Mouse (Mus musculus) stomach, embryonic 15.5 days (tissue): ENCODE results near the gene Limch1. TPM values are rescaled to one million over a fixed set of nuclear protein-coding genes. Genes with fewer than 3 reads are reported as not detected.

Experiments
- ATAC-seq: fragments of 200-750 bp; cut with Nextera tagmentation; 2 replicates; pipeline ENCODE4 v1.8.0; 2017; ENCODE audit warnings: low read depth, moderate number of reproducible peaks, moderate TSS enrichment; ENCODE audit not compliant: insufficient read depth, low FRiP score
- H3K27ac ChIP-seq: fragments of 300-500 bp; sonication (generic); 2 replicates; pipeline ENCODE4 v1.5.1; 2015; ENCODE audit warnings: mild to moderate bottlenecking, inconsistent platforms
- H3K27me3 ChIP-seq: fragments of 300-500 bp; sonication (generic); replicated peaks from 2 replicates; pipeline ENCODE4 v1.6.1; 2015; ENCODE audit warnings: inconsistent platforms
- H3K36me3 ChIP-seq: fragments of 300-500 bp; sonication (generic); 2 replicates; pipeline ENCODE4 v1.6.1; 2015; ENCODE audit warnings: inconsistent platforms
- H3K4me1 ChIP-seq: fragments of 300-500 bp; sonication (generic); 2 replicates; pipeline ENCODE4 v1.6.1; 2015; ENCODE audit warnings: inconsistent platforms
- H3K4me2 ChIP-seq: fragments of 300-500 bp; sonication (generic); 2 replicates; pipeline ENCODE4 v1.6.1; 2015; ENCODE audit warnings: mild to moderate bottlenecking, inconsistent platforms
- H3K4me3 ChIP-seq: fragments of 300-500 bp; sonication (generic); replicated peaks from 2 replicates; pipeline ENCODE4 v1.5.1; 2015; ENCODE audit warnings: inconsistent platforms
- H3K9ac ChIP-seq: fragments of 300-500 bp; sonication (generic); 2 replicates; pipeline ENCODE4 v1.6.1; 2015; ENCODE audit warnings: inconsistent platforms
- H3K9me3 ChIP-seq: fragments of 300-500 bp; sonication (generic); 2 replicates; pipeline ENCODE4 v1.6.1; 2016; ENCODE audit warnings: inconsistent platforms
- WGBS: fragments of 180-500 bp; shearing (Covaris S2); methylation state at CpG from one replicate; pipeline ENCODE4 v1.1.7; 2015; 5-methylcytosine and 5-hydroxymethylcytosine counted together
- polyA plus RNA-seq: library from polyadenylated mRNA; unstranded; fragments of >200 nt; fragmentation: Nextera tagmentation; extraction: Ambion mirVana; gene quantifications from 2 replicates; pipeline ENCODE4 v1.2.1, GENCODE M21; 2015

The Limch1 gene
- polyA plus RNA-seq, 1 experiment from 2014 or later, result 10.8 TPM

DNA sequence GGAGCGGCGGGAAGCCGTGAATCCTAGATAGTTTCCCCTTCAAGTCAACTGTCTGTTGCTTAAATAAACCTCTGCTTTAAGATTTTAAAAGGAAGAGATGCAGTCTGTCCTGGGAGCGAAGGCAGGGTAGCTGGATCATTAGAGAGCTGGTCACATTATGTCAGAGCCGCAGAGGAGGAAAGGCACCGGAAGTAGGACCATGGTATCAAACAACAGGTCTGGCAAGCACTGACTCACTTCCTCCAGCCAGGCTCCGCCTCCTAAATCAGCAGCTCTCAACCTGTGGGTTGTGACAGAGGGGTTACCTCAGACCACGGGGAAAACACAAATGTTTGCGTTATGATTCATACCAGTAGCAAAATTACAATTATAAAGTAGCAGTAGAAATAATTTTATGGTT, 318.0 kb downstream of the Limch1 start:
- H3K27me3 ChIP-seq, result no peaks in the 10 kb centered on the region; the same call in 1 of the 2 replicates
- H3K4me1 ChIP-seq, result no peaks in the 10 kb centered on the region
- no peak overlapping the region for H3K4me3 ChIP-seq
- no peak for ATAC-seq
- 72% methylated on average over 9 of the region's 9 CpGs for WGBS
- H3K36me3 ChIP-seq, result no peaks in the 10 kb centered on the region
- no peak overlapping the region for H3K4me2 ChIP-seq
- no peak overlapping the region for H3K9ac ChIP-seq
- H3K9me3 ChIP-seq, result no peaks in the 10 kb centered on the region
- H3K27ac ChIP-seq, result no peak overlapping the region

DNA sequence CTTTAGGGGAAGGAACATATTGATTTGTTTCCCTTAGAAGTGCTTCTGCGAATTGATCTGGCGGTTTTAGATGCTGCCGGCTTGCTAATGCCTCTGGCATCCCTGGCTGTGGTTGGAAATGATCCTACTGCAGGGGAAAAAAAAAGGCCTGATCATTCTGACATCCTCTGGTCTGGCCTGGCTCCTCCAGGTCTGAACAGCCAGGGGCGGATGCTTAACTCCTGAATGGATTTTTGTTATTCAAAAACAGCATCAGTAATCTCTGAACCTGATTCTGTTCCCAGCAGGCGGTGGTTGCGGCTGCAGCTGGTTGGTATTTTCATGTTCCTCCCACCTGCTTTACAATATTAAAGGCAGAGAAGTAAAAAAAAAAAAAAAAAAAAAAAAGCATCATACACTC, 337.5 kb downstream of the Limch1 start:
- Histone ChIP-seq H3K4me2 (no peak overlapping the region), H3K27ac (no peak overlapping the region), H3K9ac (no peak overlapping the region), H3K9me3 (no peaks in the 10 kb centered on the region), H3K4me3 (no peak overlapping the region), H3K4me1 (no peaks in the 10 kb centered on the region), H3K36me3 (no peaks in the 10 kb centered on the region), H3K27me3 (0 out of 2 replicates have a peak, but pooled peaks cover 7% of the 10 kb centered on the region)
- 35% methylated on average over 6 of the region's 6 CpGs for WGBS
- no peak for ATAC-seq

DNA sequence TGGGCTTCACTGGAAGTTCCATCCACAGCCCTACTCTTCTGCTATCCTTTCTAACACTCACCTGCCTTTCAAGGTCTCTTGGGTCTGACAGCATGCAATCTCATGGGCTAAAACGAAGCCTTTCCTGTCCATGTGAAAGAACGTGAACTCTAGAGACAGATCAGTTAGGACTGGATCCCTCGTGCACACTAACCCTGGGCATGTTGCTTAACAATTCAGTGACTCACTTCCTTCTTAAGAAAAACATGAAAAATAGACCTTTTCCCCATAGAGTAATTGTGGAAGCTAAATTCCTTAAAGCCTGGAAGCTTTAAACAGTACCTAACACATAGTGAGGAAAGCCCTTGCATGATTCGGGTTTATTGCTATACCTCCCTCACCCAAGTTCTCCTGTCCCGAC, 345.2 kb downstream of the Limch1 start:
- ATAC-seq, result no peak
- no peak overlapping the region for H3K4me2 ChIP-seq
- peaks cover 47% of the 10 kb centered on the region for H3K27me3 ChIP-seq

DNA sequence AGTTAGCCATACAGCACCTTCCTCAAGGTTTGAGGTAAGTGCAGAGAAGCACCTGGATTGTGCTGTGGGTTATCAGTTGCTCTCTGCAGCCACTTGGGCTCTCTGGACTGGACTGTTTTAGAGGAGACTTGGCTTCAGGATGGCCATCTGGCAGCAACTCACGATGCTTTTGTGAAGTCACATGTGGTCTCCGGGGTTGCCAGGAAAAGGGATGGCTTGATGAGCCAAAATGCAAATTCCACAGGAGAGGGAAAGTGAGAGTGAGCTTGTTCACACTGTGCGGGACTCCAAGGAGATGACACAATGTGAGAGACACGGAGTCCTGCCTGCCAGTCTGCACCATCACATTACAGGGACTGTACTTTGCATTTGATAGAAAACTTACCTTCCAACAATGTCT, 346.1 kb downstream of the Limch1 start:
- Histone ChIP-seq H3K9me3 (no peaks in the 10 kb centered on the region), H3K4me1 (peaks cover 8% of the 10 kb centered on the region), H3K27ac (no peak overlapping the region), H3K4me3 (no peak overlapping the region), H3K9ac (no peak overlapping the region), H3K4me2 (no peak overlapping the region), H3K27me3 (peaks cover 52% of the 10 kb centered on the region), H3K36me3 (no peaks in the 10 kb centered on the region)
- 13% methylated on average over 4 of the region's 4 CpGs for WGBS
- no peak for ATAC-seq

More for the DNA sequence above, 345.2 kb downstream of the Limch1 start:
- Histone ChIP-seq H3K4me3 (no peak overlapping the region), H3K9ac (no peak overlapping the region), H3K9me3 (no peaks in the 10 kb centered on the region), H3K4me1 (no peaks in the 10 kb centered on the region), H3K27ac (no peak overlapping the region), H3K36me3 (no peaks in the 10 kb centered on the region)
- WGBS, result 62% methylated on average over 5 of the region's 5 CpGs

DNA sequence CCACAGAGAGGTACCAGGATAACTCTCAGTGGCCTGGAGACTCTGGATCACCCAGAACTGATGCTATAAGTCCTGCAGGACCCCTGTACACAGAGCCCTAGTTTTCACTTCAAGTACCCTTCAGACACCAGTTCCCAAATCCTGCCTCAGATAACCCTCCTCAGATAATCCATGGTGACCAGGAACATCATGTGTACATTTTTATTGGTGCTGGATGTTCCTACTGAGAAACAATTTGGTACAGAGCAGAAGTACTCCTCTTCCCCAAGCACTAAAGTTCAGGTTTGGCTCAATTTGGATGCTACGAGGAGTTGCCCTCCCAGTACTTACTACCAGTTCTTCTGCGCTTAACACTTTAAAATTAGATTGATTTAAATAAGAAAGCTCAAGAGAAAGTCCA, 348.4 kb downstream of the Limch1 start:
- H3K9ac ChIP-seq, result no peak overlapping the region
- WGBS, result 21% methylated on average over 2 of the region's 2 CpGs
- H3K4me1 ChIP-seq, result peaks cover 8% of the 10 kb centered on the region
- H3K36me3 ChIP-seq, result no peaks in the 10 kb centered on the region
- H3K27me3 ChIP-seq, result peaks cover 69% of the 10 kb centered on the region
- no peaks in the 10 kb centered on the region for H3K9me3 ChIP-seq
- H3K4me3 ChIP-seq, result no peak overlapping the region
- H3K27ac ChIP-seq, result no peak overlapping the region
- peak overlapping the region; percentile 10; the same call in 1 of the 2 replicates for H3K4me2 ChIP-seq
- no peak for ATAC-seq

DNA sequence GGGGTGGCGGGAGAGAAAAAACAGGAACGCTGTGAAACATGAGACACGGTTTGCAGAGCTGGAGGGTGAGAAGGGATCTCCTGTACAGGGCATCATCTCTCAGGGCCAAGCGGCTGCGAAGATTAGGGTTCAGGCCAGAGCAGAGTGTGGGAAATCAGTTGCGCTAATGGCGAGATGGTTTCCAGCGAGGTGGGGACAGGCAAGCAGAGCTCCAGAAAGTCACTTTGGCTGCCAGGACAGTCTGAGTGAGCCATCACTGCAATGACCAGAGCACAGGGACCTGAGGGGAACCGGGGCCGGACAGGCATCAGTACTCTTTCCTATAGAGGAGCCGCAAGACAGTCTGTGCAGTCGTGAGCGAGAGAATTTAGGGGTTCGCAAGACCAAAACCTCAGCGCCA, 349.5 kb downstream of the Limch1 start:
- Histone ChIP-seq H3K27me3 (peaks cover 78% of the 10 kb centered on the region), H3K36me3 (no peaks in the 10 kb centered on the region), H3K4me2 (no peak overlapping the region), H3K27ac (no peak overlapping the region), H3K4me3 (peak overlapping the region; percentile 32; the same call in 1 of the 2 replicates), H3K4me1 (peaks cover 8% of the 10 kb centered on the region), H3K9me3 (no peaks in the 10 kb centered on the region), H3K9ac (no peak overlapping the region)
- ATAC-seq, result no peak
- WGBS, result 3% methylated on average over 15 of the region's 15 CpGs

DNA sequence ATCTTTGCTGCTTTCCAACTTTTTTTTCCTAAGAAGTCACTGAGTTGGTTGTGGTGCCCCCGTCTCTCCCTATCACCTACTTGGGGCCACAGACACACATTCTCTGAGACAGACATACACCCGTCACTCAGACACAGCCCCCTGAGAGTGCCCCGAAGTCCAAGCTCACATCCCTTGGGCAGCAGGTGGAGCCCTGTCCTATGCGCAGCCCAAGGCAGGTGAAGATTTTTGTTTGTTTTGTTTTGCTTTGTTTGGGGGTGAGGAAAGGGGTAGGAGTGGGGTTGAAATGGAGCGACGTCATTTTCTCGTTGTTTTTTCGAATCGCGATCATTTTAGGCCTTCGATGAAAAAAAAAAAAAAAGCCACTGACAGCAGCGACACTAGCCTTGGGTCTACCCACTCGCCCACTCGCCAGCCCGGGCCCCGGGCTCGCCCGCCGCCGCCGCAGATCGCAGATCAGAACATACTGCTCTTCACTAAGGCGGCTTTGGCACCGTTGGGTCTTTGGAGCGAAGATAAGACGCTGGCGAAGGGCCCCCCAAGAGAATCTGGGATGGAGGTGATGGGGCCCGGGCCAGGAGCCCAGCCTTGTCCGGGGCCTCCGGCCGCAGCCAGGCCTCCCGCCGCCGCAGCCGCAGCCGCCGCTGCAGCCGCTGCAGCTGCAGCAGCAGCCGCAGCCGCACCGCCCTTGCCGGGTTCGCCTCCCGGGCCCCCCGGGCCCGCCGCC, 350.2 kb downstream of the Limch1 start:
- H3K9ac ChIP-seq, result no peak overlapping the region
- ATAC-seq, result no peak
- peak overlapping the region; percentile 32 for H3K4me3 ChIP-seq
- H3K27ac ChIP-seq, result peak overlapping the region; percentile 26; the same call in 1 of the 2 replicates
- 2% methylated on average over 46 of the region's 47 CpGs for WGBS
- no peaks in the 10 kb centered on the region for H3K9me3 ChIP-seq
- no peaks in the 10 kb centered on the region for H3K36me3 ChIP-seq
- H3K4me1 ChIP-seq, result peaks cover 8% of the 10 kb centered on the region
- H3K4me2 ChIP-seq, result peak overlapping the region; percentile 50
- peaks cover 76% of the 10 kb centered on the region for H3K27me3 ChIP-seq

DNA sequence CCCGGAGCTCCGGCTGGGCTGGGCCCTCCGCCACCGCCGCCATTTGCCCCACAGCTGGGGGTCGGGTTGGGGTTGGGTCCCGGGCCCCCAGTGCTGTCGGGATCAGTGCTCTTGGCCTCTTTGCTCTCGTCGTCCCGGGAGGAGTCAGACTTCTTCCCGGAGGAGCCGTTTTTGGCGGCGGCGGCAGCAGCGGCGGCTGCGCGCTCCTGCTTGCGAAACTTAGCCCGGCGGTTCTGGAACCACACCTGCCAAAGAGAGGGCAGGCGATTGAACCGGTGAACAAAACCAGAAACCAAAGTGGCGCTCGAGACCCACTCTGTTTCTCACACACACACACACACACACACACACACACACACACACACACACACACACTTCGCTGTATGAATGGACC, 350.7 kb downstream of the Limch1 start:
- Histone ChIP-seq H3K27ac (no peak overlapping the region), H3K9ac (no peak overlapping the region), H3K36me3 (no peaks in the 10 kb centered on the region), H3K9me3 (no peaks in the 10 kb centered on the region), H3K27me3 (peaks cover 76% of the 10 kb centered on the region), H3K4me3 (peak overlapping the region; percentile 32), H3K4me1 (peaks cover 8% of the 10 kb centered on the region), H3K4me2 (peak overlapping the region; percentile 50)
- no peak for ATAC-seq
- under 1% methylated on average over 26 of the region's 28 CpGs for WGBS

DNA sequence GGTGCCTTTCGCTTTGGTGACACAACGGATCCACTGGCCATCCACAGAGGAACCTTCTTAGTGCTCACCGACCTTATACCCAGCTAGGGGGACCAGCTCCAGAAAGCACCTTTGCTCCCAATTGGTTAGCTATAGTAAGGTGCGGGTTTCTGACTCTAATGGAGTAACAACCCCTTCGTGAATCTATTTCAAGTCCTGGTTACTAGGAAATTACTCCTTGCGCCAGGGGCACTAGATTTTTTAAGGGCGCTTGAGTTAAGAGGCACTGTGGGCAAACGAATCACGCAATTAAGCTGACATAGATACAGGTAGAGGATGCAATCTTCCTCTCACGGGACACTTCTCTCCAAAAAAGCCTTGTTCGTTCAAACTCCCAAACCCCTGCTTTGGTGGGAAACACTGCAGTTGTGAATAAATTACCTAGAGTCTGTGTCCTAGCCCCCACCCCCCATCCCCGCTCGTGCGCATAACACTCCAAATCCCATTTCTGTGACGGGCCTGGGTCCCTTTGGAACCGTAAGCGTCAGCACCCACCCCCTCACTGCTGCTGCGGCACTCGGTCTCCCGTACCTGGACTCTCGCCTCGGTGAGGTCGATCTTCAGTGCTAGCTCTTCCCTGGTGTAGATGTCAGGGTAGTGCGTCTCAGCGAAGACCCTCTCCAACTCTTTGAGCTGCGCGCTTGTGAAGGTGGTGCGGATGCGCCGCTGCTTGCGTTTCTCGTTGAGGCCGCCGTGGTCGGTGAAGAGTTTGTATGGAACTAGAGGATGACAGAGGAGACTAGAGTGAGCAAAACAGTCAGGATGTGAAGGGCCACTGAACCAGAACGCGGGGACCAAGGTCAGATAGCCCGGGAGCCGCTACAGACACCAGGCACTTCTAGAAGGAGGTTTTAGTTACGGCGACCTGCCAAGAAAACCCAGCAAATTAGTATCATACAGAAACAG, 351.8 kb downstream of the Limch1 start:
- peaks cover 76% of the 10 kb centered on the region for H3K27me3 ChIP-seq
- peaks cover 10% of the 10 kb centered on the region for H3K4me1 ChIP-seq
- H3K9ac ChIP-seq, result no peak overlapping the region
- no peak overlapping the region; the same call in 1 of the 2 replicates for H3K27ac ChIP-seq
- H3K4me2 ChIP-seq, result no peak overlapping the region
- no peaks in the 10 kb centered on the region for H3K9me3 ChIP-seq
- H3K36me3 ChIP-seq, result no peaks in the 10 kb centered on the region
- H3K4me3 ChIP-seq, result peak overlapping the region; percentile 16
- 2% methylated on average over 41 of the region's 41 CpGs for WGBS
- no peak for ATAC-seq

DNA sequence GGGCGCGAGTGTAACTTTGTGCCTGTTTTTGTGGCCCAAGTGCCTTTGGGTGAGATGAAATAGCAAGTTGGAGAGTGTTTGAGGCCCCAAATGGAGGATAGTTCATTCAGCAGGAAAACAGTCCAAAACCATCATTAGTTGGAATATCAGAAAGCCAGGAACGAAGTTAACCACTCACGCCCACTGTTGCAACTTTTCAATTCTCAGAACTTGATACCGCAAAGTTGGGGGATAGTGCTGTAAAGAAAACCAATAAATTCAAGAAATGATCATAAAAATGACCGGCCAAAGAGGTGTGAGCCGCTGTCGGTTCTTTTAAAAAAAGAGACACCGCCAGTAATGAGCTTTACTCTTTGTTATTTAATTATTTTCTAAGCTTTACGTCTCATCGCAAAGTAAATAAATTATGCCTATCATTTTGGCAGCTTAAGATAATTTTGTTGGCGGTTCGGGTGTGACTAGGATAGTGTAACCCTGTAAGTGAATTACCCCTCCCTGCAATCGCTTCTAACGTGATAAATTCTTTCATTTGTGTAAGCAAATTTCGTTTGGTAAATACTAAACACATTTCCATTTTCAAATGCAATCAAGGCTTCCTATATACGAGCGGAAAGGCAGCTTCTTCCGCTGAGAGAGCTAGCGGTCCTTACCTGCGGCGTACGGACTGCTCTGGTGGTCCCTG, 352.6 kb downstream of the Limch1 start:
- H3K27me3 ChIP-seq, result peaks cover 83% of the 10 kb centered on the region
- WGBS, result 3% methylated on average over 23 of the region's 23 CpGs
- peak overlapping the region; percentile 65; the same call in 1 of the 2 replicates for H3K27ac ChIP-seq
- peak overlapping the region; percentile 19 for H3K4me3 ChIP-seq
- no peak overlapping the region for H3K4me2 ChIP-seq
- no peaks in the 10 kb centered on the region for H3K9me3 ChIP-seq
- H3K9ac ChIP-seq, result no peak overlapping the region
- no peak for ATAC-seq
- no peaks in the 10 kb centered on the region for H3K36me3 ChIP-seq
- peaks cover 10% of the 10 kb centered on the region for H3K4me1 ChIP-seq

DNA sequence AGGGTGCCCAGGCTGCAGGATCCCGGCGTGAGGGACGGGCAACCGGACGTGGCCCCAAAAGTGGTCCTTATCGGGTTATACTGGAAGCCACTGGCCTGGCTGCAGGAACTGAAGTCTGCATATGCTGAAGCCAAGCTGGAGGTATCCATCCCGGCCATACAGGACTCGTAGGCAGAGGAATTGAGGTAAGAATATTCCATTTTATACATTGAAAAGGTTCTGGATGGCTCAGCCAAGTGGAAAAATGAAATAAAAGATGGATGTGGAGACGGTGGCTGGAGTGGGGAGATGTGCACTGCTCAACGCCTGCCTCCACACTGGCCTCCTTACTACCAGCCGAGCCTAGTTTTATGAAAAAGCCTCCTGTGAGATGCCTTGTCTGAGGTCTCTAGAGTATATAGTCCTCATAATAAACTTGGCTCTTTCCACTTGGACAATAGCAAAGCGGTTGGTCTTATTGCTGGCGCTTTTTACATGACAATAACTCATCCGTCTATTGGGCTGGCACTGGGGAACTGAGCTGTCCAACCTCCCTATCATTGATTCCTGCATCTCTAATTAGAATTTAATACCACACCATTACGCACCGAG, 353.2 kb downstream of the Limch1 start, which contains the start of gene Phox2b:
TSS of gene Phox2b (minus strand) at position 569 of the 591 bp plus-strand sequence.
- H3K9me3 ChIP-seq, result no peaks in the 10 kb centered on the region
- H3K9ac ChIP-seq, result no peak within 1 kb of the TSS
- peak within 1 kb of the TSS; percentile 19 for H3K4me3 ChIP-seq
- peak within 1 kb of the TSS; percentile 65; the same call in 1 of the 2 replicates for H3K27ac ChIP-seq
- ATAC-seq, result no peak
- peaks cover 10% of the 10 kb centered on the region for H3K4me1 ChIP-seq
- WGBS, result 3% methylated on average over 16 of the region's 16 CpGs
- peaks cover 84% of the 10 kb centered on the region for H3K27me3 ChIP-seq
- H3K4me2 ChIP-seq, result no peak within 1 kb of the TSS
- H3K36me3 ChIP-seq, result no peaks in the 10 kb centered on the region
